Mouse (Mus musculus) lung, embryonic 16.5 days (tissue): ENCODE data around the gene Ccdc125. TPM values are rescaled to one million over a fixed set of nuclear protein-coding genes. Genes with fewer than 3 reads are reported as not detected.

Source experiments
- ATAC-seq: fragments of 200-750 bp; cut with Nextera tagmentation; 2 replicates; pipeline ENCODE4 v1.8.0; 2017; ENCODE audit warnings: low read depth, mild to moderate bottlenecking, moderate library complexity
- H3K27ac ChIP-seq: fragments of 300-500 bp; sonication (generic); 2 replicates; pipeline ENCODE4 v1.5.1; 2014; ENCODE audit warnings: mild to moderate bottlenecking, control low read depth, low read length
- H3K27me3 ChIP-seq: fragments of 300-500 bp; sonication (generic); 2 replicates; pipeline ENCODE4 v1.6.1; 2014; ENCODE audit warnings: low read depth, low read length, mixed read lengths; ENCODE audit not compliant: control insufficient read depth, insufficient read depth
- H3K36me3 ChIP-seq: fragments of 300-500 bp; sonication (generic); 2 replicates; pipeline ENCODE4 v1.6.1; 2014; ENCODE audit warnings: low read length; ENCODE audit not compliant: control insufficient read depth, insufficient read depth
- H3K4me1 ChIP-seq: fragments of 300-500 bp; sonication (generic); replicated peaks from 2 replicates; pipeline ENCODE4 v1.6.1; 2014; ENCODE audit warnings: low read length, mixed read lengths; ENCODE audit not compliant: control insufficient read depth, insufficient read depth
- H3K4me2 ChIP-seq: fragments of 300-500 bp; sonication (generic); 2 replicates; pipeline ENCODE4 v1.6.1; 2014; ENCODE audit warnings: low read depth, low read length, control low read depth
- H3K4me3 ChIP-seq: fragments of 300-500 bp; sonication (generic); 2 replicates; pipeline ENCODE4 v1.5.1; 2014; ENCODE audit warnings: mild to moderate bottlenecking, low read length, control low read depth
- H3K9ac ChIP-seq: fragments of 300-500 bp; sonication (generic); 2 replicates; pipeline ENCODE4 v1.6.1; 2014; ENCODE audit warnings: low read length, control low read depth
- H3K9me3 ChIP-seq: fragments of 300-500 bp; sonication (generic); 2 replicates; pipeline ENCODE4 v1.6.1; 2016; ENCODE audit warnings: low read length; ENCODE audit not compliant: control insufficient read depth
- WGBS: fragments of 180-500 bp; shearing (Covaris S2); extraction: QIAGEN DNeasy Blood & Tissue Kit; methylation state at CpG from one replicate; pipeline ENCODE4 v1.1.7; 2014; 5-methylcytosine and 5-hydroxymethylcytosine counted together
- polyA plus RNA-seq: library from polyadenylated mRNA; unstranded; fragments of >200 nt; fragmentation: Nextera tagmentation; extraction: Ambion mirVana; gene quantifications from 2 replicates; pipeline ENCODE4 v1.2.1, GENCODE M21; 2015

Gene Ccdc125
- 11.3 and 12.8 TPM in 2 replicates for polyA plus RNA-seq

GRCm38 (mm10) chr13:100669291-100670022 lies at the start of gene Ccdc125:
Ccdc125 (plus strand) TSS chr13:100669717.
- H3K9me3 ChIP-seq: no peaks in the 10 kb centered on the region; the same call in 1 of the 2 replicates
- no peaks in the 10 kb centered on the region for H3K27me3 ChIP-seq
- H3K27ac ChIP-seq: peak within 1 kb of the TSS; percentile 88
- peak; percentile 82 for ATAC-seq
- 0 out of 2 replicates have a peak, but pooled peaks cover 2% of the 10 kb centered on the region for H3K4me1 ChIP-seq
- peak within 1 kb of the TSS; percentile 82 for H3K4me2 ChIP-seq
- H3K4me3 ChIP-seq: peak within 1 kb of the TSS; percentile 70
- peaks cover 7% of the 10 kb centered on the region for H3K36me3 ChIP-seq
- H3K9ac ChIP-seq: peak within 1 kb of the TSS; percentile 85
- WGBS: under 1% methylated on average over 44 of the region's 44 CpGs

DNA sequence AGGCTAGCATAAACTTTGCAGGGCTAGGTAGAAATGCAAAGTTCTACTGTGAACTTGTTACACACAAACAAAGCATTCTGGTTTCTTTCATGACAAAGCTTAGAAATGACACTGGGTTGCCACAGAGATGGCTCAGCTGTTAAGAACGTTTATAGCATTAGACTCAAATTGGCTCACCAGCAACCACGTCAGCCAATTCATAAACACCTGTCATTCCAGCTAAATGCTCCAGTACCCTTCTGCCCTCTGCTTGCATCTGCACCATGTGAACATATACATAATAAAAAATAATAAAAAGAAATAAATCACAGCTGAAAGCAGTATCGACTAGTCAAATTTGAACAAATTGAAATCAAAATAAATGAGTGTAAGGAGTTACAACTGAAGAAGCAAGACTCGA lies 47.3 kb upstream of the Ccdc125 start:
- Histone ChIP-seq H3K4me1 (no peaks in the 10 kb centered on the region), H3K9me3 (no peaks in the 10 kb centered on the region), H3K27ac (no peak overlapping the region), H3K9ac (no peak overlapping the region), H3K36me3 (peaks cover 26% of the 10 kb centered on the region), H3K4me2 (no peak overlapping the region), H3K27me3 (no peaks in the 10 kb centered on the region), H3K4me3 (no peak overlapping the region)
- 71% methylated on average over 4 of the region's 4 CpGs for WGBS
- ATAC-seq: no peak

- no peak overlapping the region for H3K4me3 ChIP-seq
- H3K4me2 ChIP-seq: no peak overlapping the region
- H3K9ac ChIP-seq: no peak overlapping the region
- no peaks in the 10 kb centered on the region for H3K9me3 ChIP-seq
- H3K36me3 ChIP-seq: peaks cover 27% of the 10 kb centered on the region
- H3K27me3 ChIP-seq: no peaks in the 10 kb centered on the region
- no peaks in the 10 kb centered on the region for H3K4me1 ChIP-seq
- WGBS: 81% methylated on average over 3 of the region's 3 CpGs
- ATAC-seq: no peak
- H3K27ac ChIP-seq: no peak overlapping the region
Observed at GRCm38 (mm10) chr13:100634106-100634691, 35.3 kb upstream of the Ccdc125 start.

GRCm38 (mm10) chr13:100642471-100643209 lies 26.9 kb upstream of the Ccdc125 start:
- Histone ChIP-seq H3K36me3 (peaks cover 19% of the 10 kb centered on the region), H3K9me3 (no peaks in the 10 kb centered on the region), H3K4me3 (no peak overlapping the region), H3K27ac (no peak overlapping the region), H3K4me2 (no peak overlapping the region), H3K4me1 (no peaks in the 10 kb centered on the region), H3K27me3 (no peaks in the 10 kb centered on the region), H3K9ac (no peak overlapping the region)
- WGBS: 87% methylated on average over 4 of the region's 4 CpGs
- ATAC-seq: no peak

DNA sequence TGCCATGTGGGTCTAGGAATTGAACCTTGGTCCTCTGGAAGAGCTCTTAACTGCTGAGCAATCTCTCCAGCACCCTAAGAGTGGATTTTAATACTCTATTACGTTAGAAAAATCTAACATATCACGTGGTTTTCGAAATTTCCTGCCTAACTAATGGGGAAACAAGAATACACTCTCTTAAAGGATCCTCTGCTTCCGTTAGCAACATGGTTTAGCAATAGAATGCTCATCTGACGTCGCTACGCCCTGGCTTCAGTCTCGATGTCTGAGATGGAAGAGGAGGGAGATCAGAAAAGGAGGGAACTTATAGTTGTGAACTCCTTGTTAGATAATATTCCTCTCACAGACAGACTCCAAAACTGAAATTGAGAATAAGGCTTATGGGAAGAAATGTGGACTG lies 21.3 kb upstream of the Ccdc125 start:
- peaks cover 13% of the 10 kb centered on the region for H3K36me3 ChIP-seq
- ATAC-seq: no peak
- no peak overlapping the region for H3K4me2 ChIP-seq
- no peak overlapping the region for H3K27ac ChIP-seq
- H3K9ac ChIP-seq: no peak overlapping the region
- no peaks in the 10 kb centered on the region for H3K9me3 ChIP-seq
- 0 out of 2 replicates have a peak, but pooled peaks cover 3% of the 10 kb centered on the region for H3K4me1 ChIP-seq
- no peaks in the 10 kb centered on the region for H3K27me3 ChIP-seq
- WGBS: 93% methylated on average over 8 of the region's 8 CpGs
- H3K4me3 ChIP-seq: no peak overlapping the region

GRCm38 (mm10) chr13:100650550-100651438 lies 18.7 kb upstream of the Ccdc125 start, which contains the start of the genes Ak6 and Rad17:
Ak6 (plus strand) TSS chr13:100650979.
Rad17 (minus strand) TSS chr13:100651051.
- H3K27me3 ChIP-seq: no peaks in the 10 kb centered on the region
- H3K4me2 ChIP-seq: peak within 1 kb of the TSS; percentile 83
- WGBS: under 1% methylated on average over 73 of the region's 73 CpGs
- H3K4me3 ChIP-seq: peak within 1 kb of the TSS; percentile 66
- no peaks in the 10 kb centered on the region for H3K9me3 ChIP-seq
- H3K36me3 ChIP-seq: no peaks in the 10 kb centered on the region; the same call in 1 of the 2 replicates
- peak; percentile 98 for ATAC-seq
- H3K9ac ChIP-seq: peak within 1 kb of the TSS; percentile 75
- peak within 1 kb of the TSS; percentile 96 for H3K27ac ChIP-seq
- 0 out of 2 replicates have a peak, but pooled peaks cover 3% of the 10 kb centered on the region for H3K4me1 ChIP-seq

GRCm38 (mm10) chr13:100651439-100652186 lies 17.9 kb upstream of the Ccdc125 start, which contains the start of gene Taf9:
Taf9 (plus strand) TSS chr13:100651579.
- Histone ChIP-seq H3K27me3 (no peaks in the 10 kb centered on the region), H3K36me3 (no peaks in the 10 kb centered on the region), H3K9me3 (no peaks in the 10 kb centered on the region), H3K27ac (peak within 1 kb of the TSS; percentile 96), H3K9ac (peak within 1 kb of the TSS; percentile 75), H3K4me3 (peak within 1 kb of the TSS; percentile 66), H3K4me2 (peak within 1 kb of the TSS; percentile 83), H3K4me1 (0 out of 2 replicates have a peak, but pooled peaks cover 3% of the 10 kb centered on the region)
- under 1% methylated on average over 41 of the region's 63 CpGs for WGBS
- ATAC-seq: peak; percentile 73

- no peaks in the 10 kb centered on the region for H3K9me3 ChIP-seq
- H3K9ac ChIP-seq: no peak overlapping the region
- H3K27me3 ChIP-seq: no peaks in the 10 kb centered on the region
- ATAC-seq: no peak
- H3K36me3 ChIP-seq: peaks cover 2% of the 10 kb centered on the region; the same call in 1 of the 2 replicates
- WGBS: 89% methylated on average over 5 of the region's 5 CpGs
- H3K4me1 ChIP-seq: no peaks in the 10 kb centered on the region
- no peak overlapping the region for H3K4me3 ChIP-seq
- H3K27ac ChIP-seq: no peak overlapping the region
- H3K4me2 ChIP-seq: no peak overlapping the region
Observed at GRCm38 (mm10) chr13:100658091-100658490, 11.4 kb upstream of the Ccdc125 start.
